Mouse (Mus musculus) thymus, adult 2 months (tissue): ENCODE results near the gene Olfr314. TPM values are rescaled to one million over a fixed set of nuclear protein-coding genes. Genes with fewer than 3 reads are reported as not detected.
A peak's percentile ranks its signal among the peaks of the same experiment; 100 is the strongest.
"Not testable (repeated sequence)": the region's sequence is repeated elsewhere in the genome, so short reads cannot be mapped to it uniquely, and the experiment has no call there.

ENCODE experiments used
- DNase-seq: peaks from one replicate; pipeline ENCODE4 v3.0.0; 2021
- H3K27ac ChIP-seq: fragments of 200-500 bp; 2 replicates; pipeline ENCODE4 v1.5.1; 2012; ENCODE audit warnings: low read length, control low read depth; ENCODE audit not compliant: control insufficient read depth, insufficient read depth
- H3K27me3 ChIP-seq: fragments of 200-500 bp; 2 replicates; pipeline ENCODE4 v1.6.1; 2012; ENCODE audit warnings: mild to moderate bottlenecking, low read length, moderate library complexity, mixed read lengths; ENCODE audit not compliant: control insufficient read depth, insufficient read depth
- H3K36me3 ChIP-seq: fragments of 200-500 bp; 2 replicates; pipeline ENCODE4 v1.6.1; 2012; ENCODE audit warnings: mild to moderate bottlenecking, low read length, moderate library complexity; ENCODE audit not compliant: control insufficient read depth, insufficient read depth
- H3K4me1 ChIP-seq: fragments of 200-500 bp; replicated peaks from 2 replicates; pipeline ENCODE4 v1.6.1; 2012; ENCODE audit warnings: low read length; ENCODE audit not compliant: control insufficient read depth, insufficient read depth
- H3K4me3 ChIP-seq: fragments of 200-500 bp; 2 replicates; pipeline ENCODE4 v1.5.1; 2012; ENCODE audit warnings: mild to moderate bottlenecking, low read length, control low read depth, moderate library complexity; ENCODE audit not compliant: control insufficient read depth, insufficient read depth
- CTCF ChIP-seq: fragments of 200-500 bp; IDR thresholded peaks from 2 replicates; pipeline ENCODE4 v1.5.1; 2012; ENCODE audit warnings: mild to moderate bottlenecking, control low read depth, low read length, moderate library complexity, borderline replicate concordance; ENCODE audit not compliant: control insufficient read depth, poor library complexity, insufficient read depth; ENCODE audit errors: extremely low read depth
- POLR2A ChIP-seq: fragments of 200-500 bp; IDR thresholded peaks from 2 replicates; pipeline ENCODE4 v1.6.1; 2012; ENCODE audit warnings: mild to moderate bottlenecking, low read length, control low read depth, moderate library complexity; ENCODE audit not compliant: control insufficient read depth, poor library complexity, insufficient read depth; ENCODE audit errors: extremely low read depth
- WGBS: fragments of 180-500 bp; shearing (Covaris S2); methylation state at CpG from one replicate; pipeline ENCODE4 v1.1.7; 2018; 5-methylcytosine and 5-hydroxymethylcytosine counted together
- polyA plus RNA-seq: library from polyadenylated mRNA; depleted of rRNA; stranded (reverse); fragments of >200 nt; gene quantifications from 2 replicates; pipeline ENCODE4 v1.2.3, GENCODE M21; 2012

Olfr314 gene
- polyA plus RNA-seq, 1 experiment = not detected

DNA sequence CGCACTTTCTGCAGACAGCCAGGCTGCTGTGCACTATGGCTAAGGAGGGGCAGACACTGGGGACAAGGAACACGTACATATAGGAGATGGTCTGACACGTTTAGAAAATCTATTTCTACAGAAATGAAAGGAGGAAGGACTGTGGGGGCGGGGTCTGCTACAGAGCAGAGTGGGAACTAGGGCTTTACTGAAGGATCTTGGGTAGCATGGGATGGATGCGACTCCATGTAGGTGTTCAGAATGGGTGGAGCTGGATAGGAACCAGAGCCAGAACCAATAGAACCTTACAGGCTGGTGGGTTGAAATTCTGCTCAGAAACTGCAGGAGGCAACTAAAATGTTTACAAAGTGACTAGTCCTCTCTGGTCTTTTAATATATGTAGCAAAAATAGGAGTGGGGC lies 17.0 kb downstream of the Olfr314 start:
- Histone ChIP-seq H3K4me3 (no peak overlapping the region), H3K36me3 (no peaks in the 10 kb centered on the region), H3K27me3 (no peaks in the 10 kb centered on the region), H3K4me1 (peaks cover 12% of the 10 kb centered on the region), H3K27ac (no peak overlapping the region)
- TF ChIP-seq CTCF = no peak
- no peak for TF ChIP-seq POLR2A
- DNase-seq = no peak
- WGBS = 66% methylated on average over 5 of the region's 5 CpGs

DNA sequence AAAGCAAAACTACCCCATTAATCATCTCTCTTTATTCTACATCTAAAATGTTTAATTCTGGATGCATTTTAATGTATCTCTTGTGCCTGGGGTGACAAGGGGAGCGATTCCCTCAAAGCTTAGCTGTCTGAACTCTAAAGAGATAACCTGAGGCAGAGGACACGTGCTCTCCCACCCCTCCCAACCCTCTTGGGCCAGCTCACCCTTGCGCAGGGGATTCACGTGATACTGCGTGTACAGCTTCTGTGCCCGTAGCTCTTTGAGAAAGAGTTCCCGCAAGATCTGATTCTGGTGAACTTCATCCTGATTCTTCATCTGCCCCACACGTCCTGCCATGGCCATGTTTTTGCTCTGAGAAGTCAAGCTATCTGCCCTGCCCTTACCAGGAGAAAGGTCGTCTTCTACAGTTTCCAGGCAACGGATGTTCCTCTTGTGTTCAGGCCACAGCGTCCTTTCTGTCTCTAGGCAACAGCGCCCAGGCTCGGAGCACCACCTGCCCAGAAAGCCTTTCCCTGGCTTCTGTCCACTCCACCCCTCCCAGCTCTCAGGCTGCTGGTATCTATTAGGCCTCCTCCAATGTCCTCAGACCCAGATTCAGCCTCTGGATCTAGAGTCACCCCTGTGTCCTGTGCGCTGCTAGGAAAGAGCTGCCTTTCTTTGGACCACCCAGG lies 18.9 kb downstream of the Olfr314 start, which contains the start of gene Fam183b:
TSS of gene Fam183b (minus strand) at position 403 of the 671 bp plus-strand sequence.
- Histone ChIP-seq H3K4me3 (peak within 1 kb of the TSS; percentile 40), H3K27me3 (no peaks in the 10 kb centered on the region), H3K36me3 (no peaks in the 10 kb centered on the region), H3K27ac (no peak within 1 kb of the TSS), H3K4me1 (peaks cover 12% of the 10 kb centered on the region)
- DNase-seq = no peak
- TF ChIP-seq POLR2A (no peak), CTCF (no peak)
- WGBS = 44% methylated on average over 14 of the region's 14 CpGs

DNA sequence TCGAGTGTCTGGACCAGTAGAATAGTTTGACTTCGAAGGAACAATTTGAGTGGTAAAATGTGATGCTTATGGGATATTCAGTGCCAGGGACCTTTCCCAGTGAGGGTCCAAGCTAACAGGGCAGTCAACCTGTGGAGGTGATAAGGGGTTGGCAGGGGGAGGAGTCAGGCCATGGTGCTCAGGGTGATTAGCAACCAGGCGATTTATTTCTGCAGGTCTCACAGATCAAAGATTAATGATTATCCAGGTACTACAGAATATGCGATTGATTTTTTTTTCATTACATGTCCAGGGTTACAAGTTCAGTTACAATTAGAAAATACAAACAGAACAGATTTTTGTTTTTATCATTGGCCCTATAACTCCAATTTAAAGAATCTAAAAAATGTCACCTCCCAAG lies 21.1 kb downstream of the Olfr314 start:
- DNase-seq = no peak
- Histone ChIP-seq H3K27ac (no peak overlapping the region), H3K4me1 (peaks cover 12% of the 10 kb centered on the region), H3K4me3 (no peak overlapping the region), H3K27me3 (no peaks in the 10 kb centered on the region), H3K36me3 (no peaks in the 10 kb centered on the region)
- WGBS = 89% methylated on average over 4 of the region's 4 CpGs
- TF ChIP-seq CTCF = no peak

DNA sequence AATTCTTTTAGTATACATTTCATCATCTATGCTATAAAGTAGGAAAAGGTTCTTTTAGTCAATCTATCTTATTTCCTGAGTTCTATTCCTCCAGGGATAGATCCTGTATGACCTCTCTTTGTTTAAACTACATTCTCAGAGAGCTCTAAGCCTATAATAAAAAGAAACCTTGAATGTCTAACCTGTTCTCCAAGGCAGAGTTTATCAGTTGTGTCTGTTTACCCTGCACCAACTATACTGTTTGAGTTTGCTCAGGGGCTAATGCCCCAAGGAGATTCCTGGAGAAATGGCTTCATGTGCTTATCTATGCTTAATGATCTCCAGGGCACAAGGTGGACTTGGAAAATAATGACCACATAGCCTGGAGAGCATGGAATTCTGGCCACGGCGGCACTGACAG lies 21.6 kb downstream of the Olfr314 start:
- TF ChIP-seq CTCF = no peak
- no peak for TF ChIP-seq POLR2A
- H3K4me3 ChIP-seq = no peak overlapping the region
- 93% methylated on average over 2 of the region's 2 CpGs for WGBS
- no peaks in the 10 kb centered on the region for H3K36me3 ChIP-seq
- H3K27me3 ChIP-seq = no peaks in the 10 kb centered on the region
- peaks cover 12% of the 10 kb centered on the region for H3K4me1 ChIP-seq
- no peak for DNase-seq
- H3K27ac ChIP-seq = no peak overlapping the region

DNA sequence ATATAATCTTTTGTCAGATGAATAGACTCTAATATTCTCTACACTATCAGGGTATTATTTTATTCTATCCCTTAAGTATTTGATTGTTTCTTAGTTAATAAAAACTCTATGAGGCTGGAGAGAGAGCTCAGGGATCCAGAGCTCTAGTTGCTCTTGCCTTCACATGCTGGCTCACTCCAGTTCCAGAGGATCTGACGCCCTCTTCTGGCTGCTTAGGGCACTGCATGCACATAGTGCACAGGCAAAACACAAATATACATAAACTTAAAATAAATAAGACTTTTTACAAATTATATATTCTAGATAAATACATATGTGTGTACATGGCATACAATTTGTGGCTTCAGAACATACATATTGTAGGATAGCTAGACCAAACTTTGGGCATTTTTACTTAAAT lies 29.2 kb downstream of the Olfr314 start:
- H3K4me3 ChIP-seq = no peak overlapping the region
- no peaks in the 10 kb centered on the region for H3K36me3 ChIP-seq
- no peak for DNase-seq
- WGBS = 13% methylated on average over 1 of the region's 1 CpGs
- H3K27me3 ChIP-seq = no peaks in the 10 kb centered on the region
- TF ChIP-seq CTCF (peak; percentile 28; the same call in 1 of the 2 replicates), POLR2A (no peak)
- H3K4me1 ChIP-seq = peaks cover 11% of the 10 kb centered on the region
- no peak overlapping the region for H3K27ac ChIP-seq

DNA sequence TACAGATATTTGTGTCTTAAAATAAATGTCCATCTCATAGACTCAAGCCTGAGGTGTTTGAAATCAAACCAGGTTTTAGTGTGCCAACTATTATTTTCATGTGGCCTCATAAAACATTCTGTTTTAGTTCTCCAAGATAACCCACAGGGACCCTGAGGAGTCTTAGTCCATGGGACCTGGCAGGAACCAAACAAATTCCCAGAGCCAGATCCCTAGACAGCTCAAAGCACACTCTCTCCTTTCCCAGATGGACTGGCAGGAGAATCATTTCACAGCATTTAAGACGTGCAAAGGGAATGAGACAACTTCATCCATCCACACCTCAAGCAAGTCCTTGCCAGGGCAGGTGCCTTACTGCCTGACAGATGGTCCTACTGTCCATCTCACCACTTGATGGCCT lies 31.9 kb downstream of the Olfr314 start, which contains the start of gene Olfr313:
TSS of gene Olfr313 (plus strand) at position 301 of the 400 bp plus-strand sequence.
- H3K4me3 ChIP-seq, H3K27ac ChIP-seq, DNase-seq, H3K27me3 ChIP-seq, H3K36me3 ChIP-seq: not testable (repeated sequence)
- peaks cover 25% of the 10 kb centered on the region for H3K4me1 ChIP-seq
- WGBS = 78% methylated on average over 1 of the region's 1 CpGs

DNA sequence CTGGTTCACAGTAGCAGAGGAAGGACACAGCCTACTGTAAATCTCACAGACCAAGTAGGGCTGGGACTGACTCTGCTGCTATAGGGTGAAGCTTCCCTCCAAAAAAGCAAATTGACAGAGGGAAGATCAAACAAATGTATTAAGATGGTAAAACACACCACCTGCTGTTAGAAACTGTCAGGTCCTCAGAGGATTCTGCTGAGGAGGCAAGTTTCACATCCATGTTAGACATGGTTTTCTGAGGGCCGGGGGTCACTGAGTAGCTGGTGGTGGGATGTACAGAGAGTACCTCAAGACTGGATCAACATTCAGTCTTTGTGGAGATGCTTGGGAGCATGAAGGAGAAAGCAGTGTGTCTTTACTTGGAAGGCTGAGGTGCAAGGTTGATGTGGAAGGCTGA lies 32.9 kb downstream of the Olfr314 start:
- no peak overlapping the region for H3K4me3 ChIP-seq
- no peak overlapping the region for H3K27ac ChIP-seq
- no peak for DNase-seq
- H3K4me1 ChIP-seq = peaks cover 25% of the 10 kb centered on the region
- H3K36me3 ChIP-seq = no peaks in the 10 kb centered on the region
- TF ChIP-seq POLR2A (no peak), CTCF (no peak)
- no peaks in the 10 kb centered on the region for H3K27me3 ChIP-seq
- WGBS = 79% methylated on average over 1 of the region's 1 CpGs

DNA sequence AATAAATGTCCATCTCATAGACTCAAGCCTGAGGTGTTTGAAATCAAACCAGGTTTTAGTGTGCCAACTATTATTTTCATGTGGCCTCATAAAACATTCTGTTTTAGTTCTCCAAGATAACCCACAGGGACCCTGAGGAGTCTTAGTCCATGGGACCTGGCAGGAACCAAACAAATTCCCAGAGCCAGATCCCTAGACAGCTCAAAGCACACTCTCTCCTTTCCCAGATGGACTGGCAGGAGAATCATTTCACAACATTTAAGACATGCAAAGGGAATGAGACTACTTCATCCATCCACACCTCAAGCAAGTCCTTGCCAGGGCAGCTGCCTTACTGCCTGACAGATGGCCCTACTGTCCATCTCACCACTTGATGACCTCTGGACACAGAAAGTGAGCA lies 46.2 kb downstream of the Olfr314 start, which contains the start of gene Olfr312:
TSS of gene Olfr312 (plus strand) at position 301 of the 400 bp plus-strand sequence.
- H3K4me1 ChIP-seq = peaks cover 23% of the 10 kb centered on the region
- not testable (repeated sequence) for H3K4me3 ChIP-seq

More for the DNA sequence above, 46.2 kb downstream of the Olfr314 start, which contains the start of gene Olfr312:
- H3K27ac ChIP-seq = peak within 1 kb of the TSS; percentile 90
- not testable (repeated sequence) for H3K36me3 ChIP-seq, H3K27me3 ChIP-seq, DNase-seq
